Mouse (Mus musculus) frontal cortex, postnatal 25 days (tissue): ENCODE data around the gene Cntnap2.

Source experiments
- DNase-seq, 2 experiments: peaks; one replicate each; pipeline ENCODE4 v3.0.0; 2022; ENCODE audit warnings: low spot score in 2 of 2

Gene Cntnap2

DNA sequence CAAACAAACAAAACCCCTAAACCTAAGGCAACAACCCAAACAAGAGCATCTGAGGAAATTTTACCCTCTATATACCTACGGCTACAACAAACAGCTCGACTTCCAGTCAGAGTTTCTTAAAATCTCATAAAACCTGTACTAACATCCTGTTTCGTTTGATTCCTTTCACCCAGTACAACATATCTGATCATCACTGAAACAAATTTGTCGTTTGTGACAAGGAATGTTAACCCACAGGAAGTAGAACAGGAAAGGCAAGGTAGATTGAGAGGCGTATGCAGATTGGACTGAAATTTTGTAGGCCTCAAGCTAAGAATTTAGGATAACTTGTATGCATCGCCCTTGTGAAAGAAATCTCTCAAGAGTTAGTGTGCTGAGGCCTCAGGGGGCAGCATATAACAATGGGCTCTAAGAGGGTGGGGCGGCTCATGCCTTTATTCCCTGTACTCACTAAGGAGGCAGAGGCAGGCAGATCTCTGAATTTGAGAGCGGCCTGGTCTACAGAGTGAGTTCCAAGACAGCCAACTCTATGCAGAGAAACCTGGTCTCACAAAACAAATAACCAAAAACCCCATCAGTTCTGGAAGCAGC, 2291.0 kb downstream of the Cntnap2 start:
- no peak for DNase-seq
